Mouse (Mus musculus): ENCODE measurements around the gene Rwdd1.

- TF ChIP-seq MAX (IDR thresholded peaks at IDR 0.05) (no peak), CTCF (IDR thresholded peaks at IDR 0.05; ENCODE audit: control insufficient read depth, insufficient read depth, insufficient read length) (no peak), MYOG (IDR thresholded peaks at IDR 0.05; ENCODE audit: control insufficient read depth, extremely low read depth, insufficient read length) (no peak), FOSL1 (IDR thresholded peaks at IDR 0.05; ENCODE audit: insufficient read depth, low read length, poor library complexity, severe bottlenecking) (no peak), USF1 (IDR thresholded peaks at IDR 0.05; ENCODE audit: low read depth) (no peak), CEBPB (IDR thresholded peaks at IDR 0.05; ENCODE audit: low read depth) (no peak), MYOD1 (IDR thresholded peaks at IDR 0.05; ENCODE audit: control insufficient read depth, insufficient read length, low read depth) (no peak)
Observed at GRCm38 (mm10) chr10:34044210-34044609, 24.8 kb upstream of the Rwdd1 start, which contains the start of gene Calhm4.
